Mouse (Mus musculus) urinary bladder, adult 2 months (tissue): Measurements from ENCODE around the gene Edn2. TPM values are rescaled to one million over a fixed set of nuclear protein-coding genes. Genes with fewer than 3 reads are reported as not detected.

Source experiments
- DNase-seq: peaks from one replicate; pipeline ENCODE4 v3.0.0; 2022; ENCODE audit warnings: low spot score
- polyA plus RNA-seq: library from polyadenylated mRNA; depleted of rRNA; stranded (reverse); fragments of >200 nt; gene quantifications from 2 replicates; pipeline ENCODE4 v1.2.3, GENCODE M21; 2012

Edn2 gene
- polyA plus RNA-seq, 1 experiment = 0.10 TPM

- no peak for DNase-seq
These were observed 7.3 kb upstream of the Edn2 start for GRCm38 (mm10) chr4:120153736-120154135.

GRCm38 (mm10) chr4:120158714-120159310 is 2.2 kb upstream of the Edn2 start:
- no peak for DNase-seq

- DNase-seq = no peak
These were observed 1.6 kb downstream of the Edn2 start for GRCm38 (mm10) chr4:120162586-120162985.

- no peak for DNase-seq
These were observed 2.2 kb downstream of the Edn2 start for GRCm38 (mm10) chr4:120163242-120163641.

- DNase-seq = no peak
These were observed 3.3 kb downstream of the Edn2 start for GRCm38 (mm10) chr4:120164316-120164715.

GRCm38 (mm10) chr4:120167778-120168177 is 6.8 kb downstream of the Edn2 start:
- no peak for DNase-seq

- DNase-seq = no peak
These were observed 7.3 kb downstream of the Edn2 start for GRCm38 (mm10) chr4:120168346-120168745.

- no peak for DNase-seq
These were observed 9.5 kb downstream of the Edn2 start for GRCm38 (mm10) chr4:120170387-120170936.

GRCm38 (mm10) chr4:120172050-120172684 is 11.2 kb downstream of the Edn2 start:
- no peak for DNase-seq

GRCm38 (mm10) chr4:120179123-120179522 is 18.1 kb downstream of the Edn2 start:
- no peak for DNase-seq

GRCm38 (mm10) chr4:120180535-120180934 is 19.5 kb downstream of the Edn2 start:
- DNase-seq = no peak

- no peak for DNase-seq
These were observed 23.5 kb downstream of the Edn2 start for GRCm38 (mm10) chr4:120184374-120184991.

GRCm38 (mm10) chr4:120186441-120186840 is 25.4 kb downstream of the Edn2 start:
- DNase-seq = no peak

- DNase-seq = no peak
These were observed 25.9 kb downstream of the Edn2 start for GRCm38 (mm10) chr4:120186934-120187333.

- DNase-seq = no peak
These were observed 27.2 kb downstream of the Edn2 start for GRCm38 (mm10) chr4:120188204-120188603.

- DNase-seq = peak; percentile 38
These were observed 27.7 kb downstream of the Edn2 start for GRCm38 (mm10) chr4:120188651-120189161.

- no peak for DNase-seq
These were observed 28.9 kb downstream of the Edn2 start for GRCm38 (mm10) chr4:120189941-120190340.

- DNase-seq = no peak
These were observed 31.0 kb downstream of the Edn2 start for GRCm38 (mm10) chr4:120191987-120192386.

- DNase-seq = no peak
These were observed 33.0 kb downstream of the Edn2 start for GRCm38 (mm10) chr4:120194026-120194425.

- DNase-seq = no peak
These were observed 34.0 kb downstream of the Edn2 start for GRCm38 (mm10) chr4:120194965-120195364.

- DNase-seq = no peak
These were observed 38.3 kb downstream of the Edn2 start for GRCm38 (mm10) chr4:120199184-120199885.
